Mouse (Mus musculus) layer of hippocampus, adult 8-10 months (tissue): ENCODE data around the gene Plin3. TPM values are rescaled to one million over a fixed set of nuclear protein-coding genes. Genes with fewer than 3 reads are reported as not detected.

Experiments
- DNase-seq, 2 experiments: peaks; one replicate each; pipeline ENCODE4 v3.0.0; 2022; ENCODE audit warnings: low spot score in 2 of 2
- total RNA-seq, 4 experiments: library from RNA; stranded (reverse); gene quantifications; 2 replicates each; pipeline ENCODE4 v1.2.4; 2022

Gene Plin3
- 10 to 100 TPM; 13.2 to 22.6 (median 19.6) TPM for total RNA-seq

DNA sequence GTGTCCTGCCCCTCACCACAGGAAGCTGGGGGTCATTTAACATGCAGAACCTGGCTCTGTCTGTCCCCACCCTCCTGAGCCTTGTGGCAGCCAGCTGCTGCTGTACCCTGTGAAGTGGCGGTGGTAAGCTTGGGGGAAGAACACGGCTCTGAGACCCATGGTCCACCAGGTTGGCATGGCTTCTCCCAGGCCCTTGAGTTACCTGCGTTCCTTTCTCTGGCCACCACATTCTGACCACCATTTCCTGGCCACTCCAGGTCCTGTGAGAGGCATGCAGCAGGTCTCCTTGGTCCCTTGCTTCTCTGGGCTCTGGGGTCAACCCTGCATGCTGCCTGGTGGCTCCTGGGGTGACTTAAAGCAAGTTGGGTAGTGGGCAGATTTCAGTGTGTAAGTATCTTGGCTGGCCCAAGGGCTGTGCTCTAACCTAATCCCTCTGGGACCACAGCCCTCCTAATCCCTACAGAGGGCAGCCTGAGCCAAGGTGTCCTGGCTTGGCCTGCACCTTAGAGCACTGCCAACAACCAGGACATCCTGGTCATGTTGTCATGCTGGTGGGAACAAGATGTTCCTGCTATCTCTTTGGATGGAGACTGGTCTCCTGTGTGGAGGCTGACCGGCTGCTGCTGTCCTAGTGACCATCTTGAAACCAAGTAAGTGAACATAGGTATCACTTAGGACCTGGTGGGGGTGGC is at the start of gene Plin3:
Plin3 (minus strand) TSS at position 343 of the 692 bp plus-strand sequence.
- no peak for DNase-seq

DNA sequence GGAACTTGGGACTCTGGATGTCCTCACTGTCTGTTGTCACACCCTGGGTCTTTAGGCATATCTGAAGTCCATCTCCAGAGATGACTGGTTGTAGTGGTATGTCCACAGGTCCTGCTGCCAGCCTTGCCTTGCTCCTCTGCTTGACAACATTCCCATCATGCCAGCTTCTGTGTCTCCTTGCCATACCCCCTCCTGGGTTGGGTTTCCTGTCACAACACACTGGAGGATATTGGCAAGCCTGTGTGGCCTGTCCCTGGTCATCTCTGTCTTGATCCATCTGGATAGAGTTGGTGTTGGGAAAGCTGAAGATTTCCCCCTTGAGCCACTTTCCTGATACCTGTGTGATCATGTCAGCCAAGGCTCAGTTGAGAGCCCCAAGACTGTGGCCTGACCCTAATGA is 48.0 kb upstream of the Plin3 start:
- DNase-seq: no peak

DNA sequence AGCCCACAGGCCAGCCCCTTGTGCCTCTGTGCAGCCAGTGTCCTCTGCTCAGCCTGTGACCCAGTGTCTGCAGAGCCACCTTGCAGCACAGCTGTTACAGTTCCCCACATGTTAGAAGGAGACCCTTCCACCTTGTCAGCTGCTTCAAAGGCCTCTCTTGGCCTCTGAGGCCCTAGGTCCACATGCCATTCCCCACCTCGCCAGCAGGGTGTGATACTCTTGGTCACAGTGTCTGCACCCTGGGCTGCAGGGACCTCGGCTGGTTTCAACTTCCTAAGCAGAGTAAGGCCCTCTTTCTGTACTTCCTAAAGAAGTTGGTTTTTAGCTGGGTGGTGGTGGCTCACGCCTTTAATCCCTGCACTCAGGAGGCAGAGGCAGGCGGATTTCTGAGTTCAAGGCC is 46.2 kb upstream of the Plin3 start:
- no peak for DNase-seq

DNA sequence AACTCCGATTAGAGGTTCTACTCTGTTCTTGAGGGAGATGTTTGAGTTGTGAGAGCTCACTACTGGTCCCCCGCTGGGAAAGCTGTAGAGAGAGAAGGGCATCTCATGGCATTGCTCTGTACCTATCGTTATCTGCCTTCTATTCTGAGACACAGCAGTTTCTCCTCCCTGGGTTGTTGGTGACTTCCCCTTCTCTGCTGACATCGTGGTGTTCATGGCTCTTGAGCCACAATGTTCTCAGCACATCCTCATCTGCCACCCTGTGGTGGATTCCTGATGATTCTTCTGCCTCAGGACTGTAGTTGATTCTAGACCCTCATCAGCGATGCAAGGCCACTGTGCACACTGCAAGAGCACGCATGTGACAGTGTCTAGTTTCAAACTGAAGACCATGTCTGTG is 45.1 kb upstream of the Plin3 start:
- DNase-seq: no peak

DNA sequence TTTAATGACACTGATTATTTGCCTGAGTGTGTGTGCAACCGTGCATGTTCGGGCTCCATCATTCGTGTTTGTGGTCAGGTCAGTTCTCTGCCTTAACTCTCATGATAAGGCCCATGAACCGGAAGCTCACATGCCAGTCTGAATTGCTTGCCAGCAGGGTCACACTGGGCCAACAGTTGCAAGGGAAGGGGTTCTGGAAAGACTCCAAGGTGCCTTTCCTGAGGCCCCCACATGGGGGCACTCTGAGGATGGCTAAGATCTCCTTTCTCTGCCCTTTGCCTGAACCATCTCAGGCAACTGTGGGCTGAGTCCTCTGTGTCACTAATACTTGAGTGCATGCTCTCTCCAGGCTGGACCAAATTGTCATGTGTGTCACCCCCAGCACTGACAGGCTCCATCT is 44.5 kb upstream of the Plin3 start:
- peak in 1 of 2 experiments; percentile 54 for DNase-seq

DNA sequence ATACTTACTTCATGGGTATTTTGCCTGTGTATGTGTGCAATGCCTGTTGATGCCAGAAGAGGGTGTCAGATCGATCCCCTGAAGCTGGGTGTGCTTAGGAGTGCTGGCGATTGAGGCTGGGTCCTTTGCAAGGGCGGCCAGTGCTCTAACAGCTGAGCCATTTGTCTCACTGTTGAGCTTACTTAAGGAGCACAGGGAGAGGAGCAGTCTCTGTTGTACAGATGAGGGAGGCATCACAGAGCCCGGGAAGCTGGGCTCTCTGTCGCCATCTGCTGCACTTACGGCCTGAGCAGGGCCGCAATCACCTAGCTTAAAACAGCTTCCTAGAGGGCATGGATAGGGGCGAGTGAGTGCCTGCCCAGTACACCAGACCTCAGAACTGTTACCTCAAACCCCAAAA is 40.3 kb upstream of the Plin3 start:
- no peak for DNase-seq

DNA sequence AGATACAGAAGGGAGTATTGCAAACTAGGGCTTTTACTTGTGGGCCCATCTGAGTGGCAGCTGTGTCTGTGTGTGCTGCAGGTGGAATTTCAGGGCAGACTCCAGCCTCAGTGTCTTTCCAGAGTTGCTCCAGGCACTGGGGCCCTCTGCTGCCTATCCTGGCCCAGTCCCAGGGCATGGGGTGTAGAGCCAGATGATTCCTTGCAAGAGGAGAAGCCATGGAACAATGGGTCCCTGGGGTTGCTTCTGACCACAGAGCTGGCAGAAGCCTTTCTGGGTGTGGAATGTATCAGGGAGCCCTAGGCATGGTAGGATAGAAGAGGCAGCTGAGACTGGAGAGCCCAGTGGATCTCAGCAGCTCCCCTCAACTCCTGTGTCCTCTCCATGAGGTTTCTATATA is 38.6 kb upstream of the Plin3 start:
- DNase-seq: no peak

DNA sequence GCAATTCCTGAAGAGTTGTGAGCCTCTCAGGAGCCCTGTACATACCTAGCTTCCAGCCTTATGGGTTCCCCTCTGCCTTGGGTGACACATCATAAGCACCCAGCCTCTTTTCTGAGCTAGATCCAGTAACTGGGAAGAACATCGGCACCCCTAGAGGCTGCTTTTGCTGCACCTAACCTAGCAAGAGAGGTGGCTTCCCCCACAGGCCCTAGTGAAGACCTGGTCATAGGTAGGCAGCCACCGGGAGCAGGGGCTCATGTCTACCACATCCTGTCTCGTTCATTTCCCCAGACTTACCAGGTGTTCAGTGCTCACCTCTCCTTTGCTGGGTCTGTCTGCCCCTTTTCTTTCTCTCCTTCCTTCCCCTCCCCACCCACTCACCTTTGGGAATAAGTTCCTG is 37.7 kb upstream of the Plin3 start:
- no peak for DNase-seq

DNA sequence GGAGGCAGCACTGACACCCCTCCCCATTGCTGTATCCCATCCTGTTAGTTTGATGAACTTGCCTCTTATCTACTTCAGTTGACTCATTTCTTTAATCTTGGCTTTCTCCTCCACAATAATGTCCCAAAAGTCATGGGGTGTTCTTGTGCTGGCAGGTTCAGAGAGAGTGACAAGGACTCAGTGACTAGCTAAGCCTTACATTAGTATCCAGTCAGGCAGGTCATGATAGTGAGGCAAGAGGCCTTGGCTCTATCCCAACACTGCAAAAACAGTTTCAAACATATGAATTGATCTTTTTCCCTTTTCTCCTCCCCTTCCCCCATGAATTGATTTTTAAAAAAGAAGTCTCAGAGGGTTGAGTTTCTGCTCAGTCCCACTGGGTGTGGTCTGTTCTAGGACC is 36.6 kb upstream of the Plin3 start:
- DNase-seq: no peak

DNA sequence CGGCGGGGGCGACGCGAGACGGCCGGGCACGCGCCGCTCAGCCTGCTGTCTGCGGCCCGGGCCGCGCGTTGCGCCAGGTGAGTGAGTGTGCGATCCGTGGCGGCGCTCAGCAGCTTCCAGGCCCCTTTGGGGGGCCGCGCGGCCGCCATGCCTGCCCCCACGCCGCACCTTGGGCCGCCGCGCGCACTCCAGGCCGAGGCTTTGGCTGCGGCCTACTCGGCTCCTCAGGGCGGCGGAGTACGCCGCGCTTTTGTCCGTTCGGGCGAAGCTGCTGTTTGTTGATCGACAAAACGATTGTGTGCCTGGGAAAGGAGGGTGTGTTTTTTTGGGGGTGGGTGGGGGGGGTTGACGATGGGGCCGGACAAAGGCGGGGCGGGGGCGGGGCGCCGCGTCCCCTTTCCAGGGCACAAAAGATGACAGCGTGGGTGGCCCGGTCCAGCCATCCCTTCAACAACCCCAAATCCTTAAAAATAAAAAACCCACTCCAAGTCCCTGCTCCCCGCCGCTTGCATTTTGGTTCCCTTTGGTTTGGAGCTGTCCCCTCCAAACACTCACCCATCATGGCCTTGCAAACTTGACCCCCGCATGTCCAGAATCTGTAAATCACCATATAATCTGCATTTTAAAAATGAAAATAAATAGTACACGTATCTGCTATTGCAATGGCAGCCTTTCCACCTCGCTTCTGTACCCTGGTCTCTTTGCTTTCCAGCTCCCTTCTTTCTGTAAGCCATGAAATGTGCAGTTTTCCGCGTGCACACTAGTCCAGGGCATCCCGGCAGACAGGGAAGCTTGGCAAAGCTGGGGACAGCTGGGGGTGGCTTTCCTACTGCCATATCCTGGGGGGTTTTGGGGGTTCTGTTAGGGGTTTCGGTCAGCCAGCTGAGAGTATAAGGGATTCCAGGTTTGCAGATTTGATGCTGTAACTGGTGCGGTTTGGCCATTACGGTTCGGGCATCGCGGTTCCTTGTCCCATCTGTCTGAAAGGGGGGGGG is 33.8 kb upstream of the Plin3 start:
- no peak for DNase-seq

DNA sequence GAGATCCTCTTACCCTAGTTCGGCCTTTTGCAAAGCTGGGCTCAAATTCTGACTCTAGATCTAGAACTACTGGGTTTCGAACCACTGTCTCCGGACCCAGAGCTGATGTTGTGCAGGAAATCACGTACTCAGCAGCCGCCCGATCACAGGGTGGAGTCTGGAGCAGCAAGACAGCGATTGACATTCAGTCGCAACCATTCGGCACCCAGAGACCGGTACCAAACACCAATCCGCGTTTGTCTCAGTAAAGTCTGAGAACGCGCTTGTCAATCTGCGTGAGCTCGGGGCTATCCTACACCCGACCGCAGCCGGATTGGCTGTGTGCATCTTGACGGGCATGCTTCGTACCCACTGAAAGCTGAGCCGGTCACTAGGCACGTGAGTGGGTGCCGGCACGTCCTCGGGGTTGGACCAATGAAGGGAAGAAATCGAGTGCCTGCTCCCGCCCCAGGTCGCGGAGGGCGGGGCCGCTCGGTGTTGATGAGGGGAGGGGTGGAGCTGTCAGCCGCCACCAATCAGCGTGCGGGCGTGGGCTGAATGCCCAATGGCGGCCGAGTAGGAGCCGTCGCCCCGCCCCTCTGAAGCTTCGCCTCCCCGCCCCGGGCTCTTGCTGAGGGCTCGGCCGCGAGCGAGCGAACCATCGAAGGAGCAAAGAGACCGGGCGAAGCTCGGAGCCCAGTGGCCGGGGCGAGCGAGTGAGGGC is 32.9 kb upstream of the Plin3 start, which contains the start of gene Kdm4b:
Kdm4b (plus strand) TSS at position 613 of the 703 bp plus-strand sequence.
- peak; percentile 99 to 100 for DNase-seq

DNA sequence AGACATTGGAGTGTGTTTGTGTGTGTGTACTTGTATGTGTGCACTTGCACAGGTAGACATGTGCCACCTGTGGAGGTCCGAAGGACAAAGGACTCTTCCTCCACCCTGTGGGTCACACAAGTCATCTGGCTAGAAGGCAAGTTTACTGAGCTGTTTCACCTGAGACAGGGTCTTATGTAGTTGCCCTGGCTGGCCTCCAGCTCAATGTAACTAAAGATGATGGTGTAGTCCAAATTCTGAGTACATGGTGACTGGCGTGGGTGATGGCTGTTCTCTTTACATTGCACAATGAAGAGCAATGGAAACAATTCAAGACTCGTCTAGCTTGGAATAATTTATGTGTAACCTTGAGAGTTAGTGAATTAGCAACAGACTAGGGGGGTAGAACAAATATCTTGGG is 31.7 kb upstream of the Plin3 start:
- DNase-seq: no peak

DNA sequence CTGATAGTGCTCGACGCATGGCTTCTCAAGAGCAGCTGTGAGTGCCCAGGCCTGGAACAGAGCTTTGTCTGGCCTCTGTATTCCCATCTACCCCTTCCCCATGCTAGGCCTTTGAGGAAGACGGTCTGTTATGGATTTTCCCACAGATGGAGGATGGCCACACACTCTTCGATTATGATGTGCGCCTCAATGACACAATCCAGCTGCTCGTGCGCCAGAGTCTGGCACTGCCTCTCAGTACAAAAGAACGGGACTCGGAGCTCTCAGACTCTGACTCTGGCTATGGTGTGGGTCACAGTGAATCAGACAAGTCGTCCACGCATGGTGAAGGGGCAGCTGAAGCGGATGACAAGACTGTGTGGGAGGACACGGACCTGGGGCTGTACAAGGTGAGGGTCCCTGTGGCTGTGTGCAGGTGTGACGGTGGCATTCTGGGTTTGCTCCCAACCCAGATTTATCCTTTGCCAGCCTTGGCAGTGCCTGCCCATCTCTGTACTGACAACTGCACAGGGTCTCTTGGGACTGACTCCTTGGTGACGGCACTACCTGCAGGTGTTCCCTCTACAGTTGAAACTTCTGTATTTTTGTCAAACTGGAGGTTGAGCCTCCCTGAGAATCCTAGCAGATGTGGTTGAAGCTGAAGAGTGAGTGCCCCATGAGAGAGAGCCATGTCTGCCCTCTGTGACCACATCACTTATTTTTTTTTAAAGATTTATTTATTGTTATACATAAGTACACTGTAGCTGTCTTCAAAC is 16.7 kb upstream of the Plin3 start:
- no peak for DNase-seq

DNA sequence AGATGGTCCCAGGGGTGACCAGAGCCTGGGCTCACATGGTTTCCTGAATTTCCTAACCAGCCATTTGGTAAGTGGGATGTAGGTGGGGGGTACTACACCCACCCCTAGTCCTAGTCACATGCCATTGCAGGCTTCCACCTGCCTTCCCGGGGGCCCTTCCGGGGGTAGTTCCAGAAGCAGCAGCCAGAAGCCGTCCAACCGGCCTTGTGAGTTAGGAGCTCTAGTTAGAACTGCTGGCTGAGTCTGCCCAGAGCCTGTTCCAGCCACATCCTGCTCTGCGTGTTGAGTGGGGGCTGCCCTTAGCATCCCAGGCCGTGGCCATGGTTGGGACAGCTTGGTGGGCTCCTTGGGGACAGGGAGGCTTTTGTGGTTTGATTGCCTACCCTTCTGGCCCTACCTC is 15.4 kb upstream of the Plin3 start:
- DNase-seq: no peak

DNA sequence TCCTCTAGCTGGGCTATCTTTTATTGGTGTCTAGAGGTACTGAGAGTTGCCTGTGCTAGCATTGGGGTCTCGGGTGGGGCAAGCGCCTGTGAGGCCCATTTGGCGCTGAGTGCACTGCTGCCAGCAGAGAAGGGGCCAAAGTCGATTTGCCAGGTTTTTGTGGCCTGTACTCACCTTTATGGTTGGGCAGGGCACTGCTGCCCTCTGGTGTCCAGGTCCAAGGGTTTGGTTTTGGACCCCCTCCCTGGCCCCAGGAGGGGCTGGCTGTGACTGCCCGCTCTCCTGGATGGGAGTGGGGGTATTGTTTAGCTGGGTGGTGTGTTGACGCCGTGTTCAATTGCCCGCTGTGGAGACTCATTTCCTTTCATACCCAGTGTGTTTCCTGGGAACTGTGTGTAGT is 13.2 kb upstream of the Plin3 start:
- DNase-seq: no peak

DNA sequence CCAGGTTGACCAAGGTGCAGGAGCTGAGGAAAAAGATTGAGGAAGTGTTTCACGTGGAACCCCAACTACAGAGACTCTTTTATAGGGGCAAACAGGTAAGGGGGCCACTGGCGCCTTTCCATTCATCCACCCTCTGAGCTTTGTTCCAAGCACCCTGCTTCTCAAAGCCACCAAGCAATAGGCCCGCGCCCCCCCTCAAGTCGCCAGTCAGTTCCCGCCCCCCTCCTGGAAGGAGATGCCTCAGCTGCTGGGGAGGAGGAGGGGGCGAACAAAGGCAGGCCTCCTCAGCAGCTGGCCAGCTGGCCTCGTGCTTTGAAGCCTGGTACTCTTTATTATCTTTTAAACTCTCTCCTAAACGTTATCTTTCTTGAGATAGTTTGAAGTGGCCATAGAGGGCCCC is 12.5 kb upstream of the Plin3 start:
- DNase-seq: no peak

DNA sequence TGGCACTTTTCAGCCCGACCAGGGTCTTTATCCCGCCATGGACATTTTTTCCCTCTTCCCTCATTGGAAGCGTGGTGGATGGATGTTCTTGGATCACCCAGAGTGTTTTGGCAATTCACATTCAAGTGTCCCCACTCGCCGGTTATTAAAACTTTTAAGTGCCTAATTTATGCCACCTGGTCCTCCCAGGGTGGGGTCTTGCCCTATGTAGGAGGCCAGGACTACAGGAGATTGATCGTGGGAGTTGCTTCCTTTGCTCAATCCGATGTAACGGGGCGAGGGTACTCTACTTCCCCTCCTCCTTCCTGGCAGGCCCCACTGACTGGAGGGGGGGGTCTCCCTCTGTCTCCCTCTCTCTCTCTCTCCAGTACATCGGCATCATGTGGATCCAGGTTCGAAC is 12.0 kb upstream of the Plin3 start:
- DNase-seq: no peak

DNA sequence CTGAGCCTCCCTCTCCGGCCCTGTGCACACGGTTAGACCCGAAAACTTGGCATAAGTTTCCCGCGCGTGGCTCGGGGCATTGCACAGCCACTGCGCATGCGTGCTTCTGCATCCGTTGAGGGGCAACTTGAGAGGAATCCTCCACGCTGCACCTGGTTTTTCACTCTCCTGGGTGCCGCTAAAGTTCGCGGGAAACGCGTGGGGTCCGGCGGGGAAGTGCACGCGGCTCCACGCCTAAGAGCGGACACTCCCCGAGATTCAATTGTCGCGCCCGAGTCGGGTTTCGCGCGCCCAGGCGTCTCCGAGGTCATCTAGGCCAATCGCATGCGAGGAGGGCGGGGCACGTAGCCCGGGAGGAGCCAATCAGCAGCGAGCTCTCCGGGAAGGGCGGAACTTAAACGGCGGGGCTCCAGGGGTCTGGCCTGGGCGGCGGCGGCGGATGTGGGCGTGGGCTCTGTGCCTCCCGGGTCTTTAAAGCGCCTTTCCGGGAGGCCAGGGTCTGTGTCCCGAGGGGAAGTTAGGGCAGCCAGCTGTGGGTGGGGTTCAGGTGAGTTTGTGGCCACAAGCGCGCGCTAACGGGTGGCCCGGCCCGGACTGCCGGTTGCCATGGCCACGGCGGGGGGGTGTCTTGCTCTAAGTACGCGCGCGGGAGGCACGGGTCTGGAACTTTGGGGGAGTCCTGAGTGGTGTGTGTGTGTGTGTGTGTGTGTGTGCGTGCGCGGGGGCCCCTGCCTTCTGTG is 11.3 kb upstream of the Plin3 start:
- DNase-seq: peak; percentile 85 to 87

DNA sequence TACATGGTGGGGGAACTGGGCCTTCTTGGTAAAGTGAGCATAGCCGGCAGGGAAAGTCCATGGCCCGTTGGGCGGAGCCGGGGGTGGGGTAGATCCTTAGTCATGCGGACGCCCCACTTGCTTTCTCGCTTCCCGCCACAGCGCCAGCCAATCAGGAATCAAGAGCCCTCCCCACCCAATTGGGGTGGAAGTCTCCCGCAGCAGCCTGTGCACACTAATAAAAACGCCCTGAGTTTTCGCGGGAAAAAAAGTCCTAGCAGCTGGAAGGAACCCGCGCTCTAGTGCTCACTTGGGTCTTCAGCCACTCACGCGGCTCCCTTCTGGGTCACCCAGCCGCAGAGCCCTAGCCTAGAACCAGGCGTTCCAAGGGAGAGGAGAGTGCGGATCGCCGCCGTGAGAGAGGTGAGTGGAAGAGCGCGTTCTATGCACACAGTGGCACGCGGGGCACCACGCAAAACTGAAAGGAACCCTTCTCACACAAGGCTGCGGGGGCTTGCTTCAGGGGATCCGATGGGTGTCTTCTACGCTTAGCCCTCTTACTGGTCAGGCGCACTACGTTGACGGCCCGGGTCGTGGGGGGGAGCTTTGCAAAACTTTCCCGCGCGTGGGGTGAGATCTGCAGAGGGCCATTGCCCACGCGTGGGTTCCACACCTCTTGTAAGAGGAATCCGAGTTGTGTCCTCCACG is 10.6 kb upstream of the Plin3 start, which contains the start of gene Uhrf1:
Uhrf1 (plus strand) TSS at position 162 of the 687 bp plus-strand sequence.
- no peak for DNase-seq
